Mouse (Mus musculus) MEL-GATA-1-ER (cell line): ENCODE data around the gene Alpk3.
A peak's percentile ranks its signal among the peaks of the same experiment; 100 is the strongest.

Experiments
- DNase-seq: peaks from one replicate; pipeline ENCODE4 v3.0.0-alpha.2; 2012; ENCODE audit warnings: low read depth; ENCODE audit errors: extremely low read depth

The Alpk3 gene

GRCm38 (mm10) chr7:81073273-81073672, 15.9 kb downstream of the Alpk3 start:
- DNase-seq: no peak

- DNase-seq: no peak
Measured at GRCm38 (mm10) chr7:81074546-81074945, 17.1 kb downstream of the Alpk3 start.

DNA sequence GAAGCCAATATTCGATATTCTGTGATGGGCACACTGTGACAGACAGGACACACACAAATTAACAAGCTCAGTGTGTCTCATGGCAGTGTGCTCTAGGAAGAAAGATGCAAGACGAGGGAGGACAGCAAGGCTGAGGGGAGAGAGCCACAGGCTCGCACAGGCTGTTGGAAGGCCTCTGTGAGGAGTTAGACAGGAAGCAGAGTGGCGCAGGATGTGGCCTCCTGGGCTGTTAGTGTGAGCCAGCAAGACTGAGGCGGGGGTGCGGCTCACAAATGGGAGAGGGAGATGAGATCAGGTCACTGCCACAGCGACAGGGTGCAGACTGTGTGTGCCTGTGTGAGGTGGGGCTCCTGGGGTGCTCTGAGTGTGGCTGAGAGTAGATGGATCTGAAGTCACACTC, 17.9 kb downstream of the Alpk3 start:
- no peak for DNase-seq

DNA sequence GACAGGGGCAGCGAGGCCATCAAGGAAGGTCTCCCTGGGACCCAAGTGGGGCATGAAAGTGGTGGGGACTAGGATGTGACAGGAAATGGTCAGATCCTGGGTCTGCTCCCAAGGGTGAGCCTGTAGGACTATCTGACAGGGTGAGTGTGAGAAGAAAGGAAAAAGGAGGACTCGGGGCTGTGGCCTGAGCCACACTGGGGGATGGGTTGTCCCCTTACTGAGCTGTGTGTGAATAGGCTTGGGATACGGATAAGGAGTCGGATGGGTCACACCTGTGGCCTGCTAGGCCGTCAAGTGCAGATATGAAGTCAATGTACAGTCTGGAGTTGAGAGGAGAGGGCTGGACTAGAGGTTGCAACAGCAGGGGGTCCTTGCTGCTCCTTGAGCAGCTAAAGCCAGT, 18.3 kb downstream of the Alpk3 start:
- no peak for DNase-seq

GRCm38 (mm10) chr7:81077009-81077408, 19.6 kb downstream of the Alpk3 start:
- no peak for DNase-seq

DNA sequence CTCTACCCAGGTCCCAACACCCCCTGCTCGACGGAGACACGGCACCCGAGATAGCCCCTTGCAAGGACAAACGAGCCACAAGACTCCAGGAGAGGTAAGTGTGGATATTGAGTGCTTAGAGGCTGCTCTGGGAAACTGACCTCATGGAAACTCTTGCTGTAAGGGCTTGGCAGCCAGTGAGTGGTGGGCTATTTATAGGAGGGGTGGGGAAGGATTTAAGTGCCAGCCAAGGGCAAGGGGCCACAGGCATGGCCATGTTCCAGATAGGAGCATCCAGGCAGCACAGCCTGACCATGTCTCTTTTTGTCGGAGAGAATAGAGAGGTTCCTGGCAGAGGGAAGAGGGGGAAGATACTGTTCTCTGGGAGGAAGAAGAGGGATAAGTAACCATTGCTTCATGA, 21.3 kb downstream of the Alpk3 start:
- no peak for DNase-seq

- no peak for DNase-seq
Measured at GRCm38 (mm10) chr7:81093420-81093965, 36.1 kb downstream of the Alpk3 start.

- DNase-seq: no peak
Measured at GRCm38 (mm10) chr7:81094104-81094757, 36.8 kb downstream of the Alpk3 start.

GRCm38 (mm10) chr7:81100341-81100740, 42.9 kb downstream of the Alpk3 start:
- DNase-seq: no peak

DNA sequence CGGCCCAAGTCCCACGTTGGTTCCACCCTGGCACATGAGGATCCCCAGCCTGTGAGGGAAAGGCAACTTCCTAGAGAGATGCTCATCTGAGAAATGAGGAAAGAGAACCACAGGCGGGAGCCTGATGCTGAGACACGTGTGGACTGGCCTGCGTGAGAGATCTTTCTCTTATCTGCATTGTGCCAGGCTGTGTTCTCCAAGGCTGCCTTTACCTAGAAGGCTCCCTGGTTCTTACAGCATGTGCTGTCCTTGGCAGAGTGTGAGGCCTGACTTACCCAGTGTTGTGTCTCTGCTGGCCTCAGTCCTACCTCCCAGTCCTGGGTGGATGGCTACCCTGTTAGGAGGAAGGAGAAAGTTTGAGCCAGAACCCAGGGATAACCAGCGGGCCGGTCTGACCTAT, 45.5 kb downstream of the Alpk3 start:
- DNase-seq: no peak

- no peak for DNase-seq
Measured at GRCm38 (mm10) chr7:81105525-81105924, 48.1 kb downstream of the Alpk3 start.

GRCm38 (mm10) chr7:81108226-81108625, 50.8 kb downstream of the Alpk3 start:
- no peak for DNase-seq

DNA sequence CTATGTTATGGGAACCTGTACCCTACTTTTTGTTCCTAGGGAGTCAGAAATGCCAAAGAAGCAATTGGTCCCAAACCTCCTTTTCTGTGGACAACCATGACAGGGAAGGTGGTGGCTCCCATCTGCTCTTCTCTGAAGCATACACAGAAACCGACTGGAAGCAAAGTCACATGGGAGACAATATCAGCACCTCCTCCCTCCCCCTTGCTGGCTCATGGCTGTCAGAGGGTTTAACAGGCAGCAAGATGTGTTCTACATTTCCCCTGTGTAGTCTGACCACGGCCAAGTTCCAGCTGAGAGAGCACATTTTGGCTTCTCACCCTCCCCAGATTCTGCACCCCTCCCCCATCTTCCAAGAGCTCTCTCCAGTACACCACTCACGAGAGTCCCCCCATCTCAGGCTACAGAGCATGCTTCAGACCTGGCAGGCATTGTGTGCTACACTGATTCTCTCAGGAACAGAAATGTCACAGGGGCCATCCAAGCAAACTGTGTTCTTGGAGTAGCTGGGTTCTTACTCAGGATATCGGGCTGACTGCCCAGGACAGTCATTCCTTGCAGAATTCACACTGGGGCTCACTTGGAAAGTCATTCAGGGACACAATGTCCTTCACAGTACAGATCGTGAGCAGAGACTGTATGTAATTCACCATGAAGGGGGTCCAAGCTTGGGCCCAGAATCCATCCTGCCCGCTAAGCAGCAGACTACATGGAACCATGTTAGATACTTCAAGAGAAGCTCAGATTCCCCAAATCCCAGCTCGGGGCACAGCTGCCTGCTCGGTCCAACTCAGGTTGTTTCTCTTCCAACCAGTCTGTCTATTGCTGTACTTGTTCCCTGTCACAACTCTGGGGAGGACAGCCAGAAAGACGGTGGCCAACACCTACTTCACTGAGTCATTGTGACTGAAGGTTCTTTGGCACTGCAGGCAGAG, 52.6 kb downstream of the Alpk3 start:
- no peak for DNase-seq

GRCm38 (mm10) chr7:81110791-81111190, 53.4 kb downstream of the Alpk3 start:
- DNase-seq: no peak

DNA sequence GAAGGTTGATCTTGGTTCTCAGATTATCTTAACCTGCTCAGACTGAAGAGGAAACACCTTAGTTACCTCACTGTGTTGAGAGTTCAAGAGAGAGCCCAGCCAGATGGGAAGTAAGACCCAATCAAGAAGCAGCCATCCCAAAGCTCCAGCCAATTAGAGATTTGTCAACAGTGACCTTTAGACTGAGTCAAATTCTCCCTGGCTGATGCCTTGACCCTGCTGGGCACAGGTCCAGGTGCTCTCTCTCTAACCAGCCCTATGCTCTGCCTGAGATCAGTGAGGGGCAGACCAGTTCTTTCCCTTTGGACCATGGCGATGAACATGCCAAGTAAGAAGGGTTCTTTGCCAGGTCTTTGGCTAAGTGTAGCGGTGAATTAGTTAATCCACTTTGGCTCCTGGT, 54.3 kb downstream of the Alpk3 start:
- no peak for DNase-seq

- DNase-seq: no peak
Measured at GRCm38 (mm10) chr7:81112686-81113360, 55.4 kb downstream of the Alpk3 start.

GRCm38 (mm10) chr7:81114555-81114954, 57.2 kb downstream of the Alpk3 start, which contains the start of gene Slc28a1:
Gene Slc28a1 (plus strand): TSS chr7:81114799.
- no peak for DNase-seq

GRCm38 (mm10) chr7:81121099-81121498, 63.7 kb downstream of the Alpk3 start:
- peak; percentile 48 for DNase-seq

GRCm38 (mm10) chr7:81122808-81123207, 65.4 kb downstream of the Alpk3 start:
- no peak for DNase-seq

DNA sequence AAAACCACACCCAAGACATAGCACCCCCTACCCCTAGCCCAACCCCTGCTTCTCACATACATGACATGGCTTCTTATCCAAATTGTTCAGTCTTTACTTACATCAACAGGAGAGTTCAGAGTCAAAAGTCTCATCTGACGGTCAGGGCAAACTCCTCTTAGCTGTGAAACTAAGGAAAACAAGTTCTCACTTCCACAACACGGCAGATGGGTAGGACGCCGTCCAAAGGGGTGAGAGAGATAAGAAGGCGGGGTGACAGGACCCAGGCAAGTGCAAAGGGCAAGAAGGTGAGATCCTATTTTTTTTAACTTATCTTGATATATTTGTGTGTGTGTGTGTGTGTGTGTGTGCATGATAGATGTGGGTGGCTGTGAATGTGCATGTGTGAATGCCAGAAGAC, 66.2 kb downstream of the Alpk3 start:
- no peak for DNase-seq

- DNase-seq: no peak
Measured at GRCm38 (mm10) chr7:81124773-81125172, 67.4 kb downstream of the Alpk3 start.
